Mouse (Mus musculus) C2C12 (cell line): ENCODE results near the gene Cacnb4.

Experiments used
- CEBPB ChIP-seq: IDR thresholded peaks from one replicate; pipeline ENCODE4 v1.6.1; 2011; ENCODE audit warnings: low read depth, mild to moderate bottlenecking, control low read depth, moderate library complexity
- CTCF ChIP-seq: IDR thresholded peaks from one replicate; pipeline ENCODE4 v1.5.1; 2011; ENCODE audit not compliant: control insufficient read depth, insufficient read depth, insufficient read length

DNA sequence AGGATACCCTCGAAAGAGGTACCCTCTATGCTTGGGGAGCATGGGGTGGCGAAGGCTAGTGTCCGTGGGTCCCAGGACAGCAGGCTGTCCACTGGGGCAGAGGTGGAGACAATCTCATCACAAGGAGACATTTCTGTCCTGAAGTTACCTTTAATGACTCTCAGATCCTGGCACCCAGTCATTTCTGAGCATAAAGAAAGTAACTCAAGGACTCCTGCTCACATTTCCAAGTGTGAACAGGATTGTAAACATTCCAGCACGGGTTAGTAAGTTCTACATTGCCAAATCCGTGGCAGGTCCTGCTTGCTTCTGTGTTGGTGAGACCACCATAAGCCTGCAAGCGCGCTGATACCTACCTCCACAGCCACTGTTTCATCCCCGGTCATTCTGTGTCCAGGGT, 196.2 kb downstream of the Cacnb4 start:
- TF ChIP-seq CTCF: no peak
- no peak for TF ChIP-seq CEBPB
